In the genomic region with DNA sequence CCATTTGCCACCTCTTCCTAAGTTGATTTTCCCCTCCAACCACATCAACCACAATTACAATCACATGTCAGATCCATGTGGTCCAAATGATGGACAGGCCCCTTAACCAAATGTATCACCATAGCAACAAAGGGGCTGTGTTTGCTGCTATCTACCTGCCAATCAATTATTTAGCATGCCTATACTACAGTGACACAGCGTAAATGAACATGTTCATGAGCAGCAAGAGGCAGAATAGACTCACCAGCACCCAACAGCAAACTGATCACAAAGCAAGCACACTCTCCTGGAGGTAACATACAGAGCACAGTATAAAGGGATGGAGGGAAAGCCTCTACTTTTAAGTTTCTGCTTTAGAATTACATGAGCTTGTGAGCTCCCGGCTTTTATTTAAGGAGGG, we compare ENCODE assay signal across 22 mouse cellular contexts. TPM values are rescaled to one million over a fixed set of nuclear protein-coding genes. Genes with fewer than 3 reads are reported as not detected.
DNase-seq lines count a peak whose midpoint lies in the region; ATAC-seq and TF ChIP-seq lines count a peak whose summit lies in the region.
"Had no signal": no experiment of that assay in that cellular context is flagged by ENCODE, and none has a peak within 500 bp of the region (broad histone marks: within the 10 kb centered on the region; RNA-seq: fewer than 3 reads in every experiment).

No protein-coding gene starts in this region.

- ATAC-seq in neural tube, embryonic 14.5 days (ENCODE audit: low read depth) = peak; percentile 44
- ATAC-seq in neural tube, embryonic 15.5 days (ENCODE audit: low FRiP score) = no peak
- ATAC-seq in midbrain, embryonic 12.5 days (ENCODE audit: low FRiP score, low read depth) = 0 out of 2 replicates have a peak, but pooled peaks have one; percentile 44
- ATAC-seq: CD4-positive, CD25-positive, alpha-beta regulatory T cell, adult 4 months; intestine, embryonic 16.5 days; liver, postnatal 0 days; lung, postnatal 0 days had no signal

- H3K79me2 ChIP-seq in heart, adult 2 months (replicated peaks; ENCODE audit: control insufficient read depth, insufficient read depth, low read length) = no peaks in the 10 kb centered on the region

- no peak for TF ChIP-seq CTCF in heart, adult 2 months (IDR thresholded peaks at IDR 0.05)

- no peak overlapping the region for H3K4me3 ChIP-seq in heart, adult 2 months
- no peak overlapping the region for H3K4me3 ChIP-seq in neural tube, embryonic 14.5 days (ENCODE audit: low read depth, low read length)
- no peak overlapping the region for H3K4me3 ChIP-seq in neural tube, embryonic 15.5 days (replicated peaks)
- no peak overlapping the region for H3K4me3 ChIP-seq in midbrain, embryonic 12.5 days
- H3K4me3 ChIP-seq: embryonic facial prominence, embryonic 10.5 days; gastrocnemius, adult 2 months; heart, embryonic 12.5 days; hindbrain, embryonic 15.5 days had no signal

- no peak overlapping the region for H3K9ac ChIP-seq in heart, adult 2 months (ENCODE audit: low read depth, low read length)
- no peak overlapping the region for H3K9ac ChIP-seq in neural tube, embryonic 14.5 days (replicated peaks; ENCODE audit: low read depth, low read length)
- H3K9ac ChIP-seq in neural tube, embryonic 15.5 days (replicated peaks) = no peak overlapping the region
- H3K9ac ChIP-seq in midbrain, embryonic 12.5 days (replicated peaks) = no peak overlapping the region
- H3K9ac ChIP-seq: heart, embryonic 12.5 days; hindbrain, embryonic 15.5 days; liver, postnatal 0 days had no signal

- peak; percentile 16 for DNase-seq in heart, adult 11 months
- no peak for DNase-seq in heart, adult 2 months
- no peak for DNase-seq in gastrocnemius, postnatal 36 days
- no peak for DNase-seq in cerebellum, postnatal 25 days
- DNase-seq: cerebellum, adult 8-10 months; kidney, adult 9 months; kidney, postnatal 25 days; layer of hippocampus, postnatal 36 days; liver, postnatal 0 days; thymus, postnatal 14 days had no signal

- H3K27ac ChIP-seq in heart, adult 2 months = no peak overlapping the region
- H3K27ac ChIP-seq in neural tube, embryonic 14.5 days (ENCODE audit: low read depth, low read length) = no peak overlapping the region
- no peak overlapping the region for H3K27ac ChIP-seq in neural tube, embryonic 15.5 days (replicated peaks)
- H3K27ac ChIP-seq in midbrain, embryonic 12.5 days (replicated peaks) = peak overlapping the region; percentile 49; the same call in 1 of the 2 replicates
- H3K27ac ChIP-seq: embryonic facial prominence, embryonic 10.5 days; hindbrain, embryonic 15.5 days; macrophage had no signal

- H3K36me3 ChIP-seq in heart, adult 2 months (ENCODE audit: control insufficient read depth, insufficient read depth, low read length) = no peaks in the 10 kb centered on the region
- H3K36me3 ChIP-seq in neural tube, embryonic 14.5 days (ENCODE audit: control insufficient read depth, insufficient read depth, low read length) = no peaks in the 10 kb centered on the region
- H3K36me3 ChIP-seq in neural tube, embryonic 15.5 days = no peaks in the 10 kb centered on the region
- H3K36me3 ChIP-seq in midbrain, embryonic 12.5 days = no peaks in the 10 kb centered on the region
- H3K36me3 ChIP-seq: embryonic facial prominence, embryonic 10.5 days; heart, embryonic 12.5 days; hindbrain, embryonic 15.5 days had no signal

- 63% methylated on average over 2 of the region's 2 CpGs for WGBS in heart, adult 2 months
- 59% methylated on average over 2 of the region's 2 CpGs for WGBS in neural tube, embryonic 14.5 days
- WGBS in neural tube, embryonic 15.5 days = 57% methylated on average over 2 of the region's 2 CpGs
- WGBS in midbrain, embryonic 12.5 days = 73% methylated on average over 2 of the region's 2 CpGs

- TF ChIP-seq EP300 in heart, adult 2 months (IDR thresholded peaks at IDR 0.05; ENCODE audit: insufficient read depth, low read depth, low read length) = no peak

- peaks cover 2% of the 10 kb centered on the region for H3K4me1 ChIP-seq in heart, adult 2 months (ENCODE audit: control insufficient read depth, insufficient read depth, low read length)
- no peaks in the 10 kb centered on the region for H3K4me1 ChIP-seq in neural tube, embryonic 14.5 days (ENCODE audit: control insufficient read depth, insufficient read depth, low read length)
- peaks cover 4% of the 10 kb centered on the region; the same call in 1 of the 2 replicates for H3K4me1 ChIP-seq in neural tube, embryonic 15.5 days
- 0 out of 2 replicates have a peak, but pooled peaks cover 6% of the 10 kb centered on the region for H3K4me1 ChIP-seq in midbrain, embryonic 12.5 days
- H3K4me1 ChIP-seq: hindbrain, embryonic 15.5 days had no signal

- H3K9me3 ChIP-seq in neural tube, embryonic 14.5 days (ENCODE audit: control insufficient read depth, low read length) = no peaks in the 10 kb centered on the region
- no peaks in the 10 kb centered on the region for H3K9me3 ChIP-seq in neural tube, embryonic 15.5 days (replicated peaks)
- H3K9me3 ChIP-seq in midbrain, embryonic 12.5 days = no peaks in the 10 kb centered on the region
- H3K9me3 ChIP-seq: embryonic facial prominence, embryonic 10.5 days; heart, embryonic 12.5 days; hindbrain, embryonic 15.5 days had no signal

- no peak overlapping the region for H3K4me2 ChIP-seq in neural tube, embryonic 14.5 days (ENCODE audit: low read depth, low read length)
- no peak overlapping the region for H3K4me2 ChIP-seq in neural tube, embryonic 15.5 days
- no peak overlapping the region for H3K4me2 ChIP-seq in midbrain, embryonic 12.5 days (replicated peaks)
- H3K4me2 ChIP-seq: heart, embryonic 12.5 days; hindbrain, embryonic 15.5 days had no signal

- intact Hi-C loops in heart, adult 2 months (cut with DNase I) = no loop called here
- intact Hi-C loops in gastrocnemius, postnatal 36 days (cut with DNase I) = no loop called here

- TF ChIP-seq POLR2A in heart, adult 2 months (IDR thresholded peaks at IDR 0.05; ENCODE audit: insufficient read depth, low read depth, low read length) = no peak

- no peaks in the 10 kb centered on the region for H3K27me3 ChIP-seq in heart, adult 2 months (ENCODE audit: control insufficient read depth, insufficient read depth, low read length)
- no peaks in the 10 kb centered on the region for H3K27me3 ChIP-seq in neural tube, embryonic 14.5 days (ENCODE audit: control insufficient read depth, insufficient read depth, low read length)
- H3K27me3 ChIP-seq in neural tube, embryonic 15.5 days (replicated peaks) = no peaks in the 10 kb centered on the region
- no peaks in the 10 kb centered on the region for H3K27me3 ChIP-seq in midbrain, embryonic 12.5 days
- H3K27me3 ChIP-seq: heart, embryonic 12.5 days; hindbrain, embryonic 15.5 days had no signal

RNA-seq across cellular contexts. Expression of gene Fam160a1, which starts 36.8 kb away (rescaled TPM):
- 10 to 100 TPM; 47.0 to 68.1 TPM for total RNA-seq in heart, adult 2 months (2021)
- 25.0 and 38.7 TPM in 2 replicates for polyA plus RNA-seq in heart, adult 2 months (2012; rRNA removed)
- 0.16 and 0.22 TPM in 2 replicates for polyA plus RNA-seq in neural tube, embryonic 14.5 days (2014; fragmentation: Nextera tagmentation; extraction: Ambion mirVana)
- 0.31 and 1.8 TPM in 2 replicates for polyA plus RNA-seq in neural tube, embryonic 15.5 days (2015; fragmentation: Nextera tagmentation; extraction: Ambion mirVana)
- 0.20 and 0.28 TPM in 2 replicates for polyA plus RNA-seq in midbrain, embryonic 12.5 days (2016; fragmentation: Nextera tagmentation; extraction: Ambion mirVana)
- 10 to 100 TPM; 55.5 to 57.7 TPM for total RNA-seq in gastrocnemius, postnatal 36 days (2021)
- total RNA-seq: granulocyte monocyte progenitor cell, adult 5-6 weeks had no signal
- polyA plus RNA-seq: macrophage had no signal
